Mouse (Mus musculus): Measurements from ENCODE around the gene Zkscan14. TPM values are rescaled to one million over a fixed set of nuclear protein-coding genes. Genes with fewer than 3 reads are reported as not detected.

Gene Zkscan14
- polyA plus RNA-seq, 1 experiment from 2014 or later = 7.0 TPM

DNA sequence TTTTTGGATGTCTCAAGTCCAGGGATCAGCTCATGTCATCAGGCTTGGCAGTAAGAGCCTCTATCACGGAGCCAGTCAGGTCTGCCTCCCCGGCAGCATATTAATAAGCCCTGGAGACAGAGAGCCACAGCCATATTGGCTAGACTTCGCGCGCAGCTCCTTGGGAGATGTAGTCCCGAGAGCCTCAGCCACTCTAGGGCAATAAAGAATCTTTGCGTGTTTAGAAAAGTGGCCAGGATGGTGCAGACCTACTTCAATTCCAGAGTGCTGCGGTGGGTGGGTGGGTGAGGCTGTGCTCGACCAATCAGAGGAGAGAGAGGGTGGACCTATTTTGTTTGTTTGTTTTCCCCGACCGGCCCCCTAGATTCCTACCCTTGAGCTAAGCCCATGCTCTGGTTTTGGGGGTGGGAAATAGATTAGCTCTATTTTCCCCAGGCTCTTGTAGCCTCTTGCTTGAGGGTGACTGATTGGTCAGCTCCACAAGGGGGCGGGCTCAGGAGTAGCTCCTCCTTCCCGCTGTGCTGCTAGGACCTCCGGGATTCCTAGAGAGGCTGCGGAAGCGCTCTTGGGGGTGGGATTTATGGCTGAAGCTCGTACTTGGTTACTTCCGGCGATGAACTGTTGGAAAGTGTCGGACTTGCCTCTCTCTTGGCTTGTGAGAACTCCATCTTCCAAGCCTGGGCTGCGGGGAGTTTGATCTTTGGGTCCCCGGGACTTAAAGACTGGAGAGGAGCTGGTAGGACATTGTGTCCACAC is 2.4 kb upstream of the Zkscan14 start, which contains the start of gene Zkscan5:
Gene Zkscan5 (plus strand): TSS at position 627 of the 756 bp plus-strand sequence.
- no peaks in the 10 kb centered on the region for H3K27me3 ChIP-seq (ENCODE audit: insufficient read depth, low read length)
- peak within 1 kb of the TSS; percentile 62 for H3K9ac ChIP-seq
- WGBS = under 1% methylated on average over 22 of the region's 22 CpGs
- ATAC-seq (ENCODE audit: insufficient read depth) (peak; percentile 97), DNase-seq (peak; percentile 99)
- peak within 1 kb of the TSS; percentile 92 for H3K27ac ChIP-seq (ENCODE audit: low read depth)
- peaks cover 8% of the 10 kb centered on the region for H3K36me3 ChIP-seq (ENCODE audit: insufficient read depth)
- peak; percentile 31; the same call in 1 of the 2 replicates for TF ChIP-seq CTCF (IDR thresholded peaks at IDR 0.05; ENCODE audit: low read depth)
- peak within 1 kb of the TSS; percentile 74 for H3K4me2 ChIP-seq
- no peaks in the 10 kb centered on the region; the same call in 1 of the 2 replicates for H3K4me1 ChIP-seq (ENCODE audit: insufficient read depth)
- no peaks in the 10 kb centered on the region for H3K9me3 ChIP-seq (ENCODE audit: low read depth, low read length)
- peak within 1 kb of the TSS; percentile 57 for H3K4me3 ChIP-seq (ENCODE audit: low read depth, low read length)

GRCm38 (mm10) chr5:145202446-145202845 is 778 bp upstream of the Zkscan14 start:
- no peak for DNase-seq
- H3K27me3 ChIP-seq (ENCODE audit: insufficient read depth, low read length) = no peaks in the 10 kb centered on the region
- H3K4me3 ChIP-seq (ENCODE audit: low read depth, low read length) = no peak overlapping the region
- no peak for ATAC-seq (ENCODE audit: insufficient read depth)
- 44% methylated on average over 3 of the region's 3 CpGs for WGBS
- H3K9ac ChIP-seq = no peak overlapping the region
- H3K4me1 ChIP-seq (ENCODE audit: insufficient read depth) = no peaks in the 10 kb centered on the region; the same call in 1 of the 2 replicates
- H3K9me3 ChIP-seq (ENCODE audit: low read depth, low read length) = no peaks in the 10 kb centered on the region
- no peak for TF ChIP-seq CTCF (IDR thresholded peaks at IDR 0.05; ENCODE audit: low read depth)
- peaks cover 9% of the 10 kb centered on the region for H3K36me3 ChIP-seq (ENCODE audit: insufficient read depth)
- H3K4me2 ChIP-seq = no peak overlapping the region
- H3K27ac ChIP-seq (ENCODE audit: low read depth) = no peak overlapping the region

DNA sequence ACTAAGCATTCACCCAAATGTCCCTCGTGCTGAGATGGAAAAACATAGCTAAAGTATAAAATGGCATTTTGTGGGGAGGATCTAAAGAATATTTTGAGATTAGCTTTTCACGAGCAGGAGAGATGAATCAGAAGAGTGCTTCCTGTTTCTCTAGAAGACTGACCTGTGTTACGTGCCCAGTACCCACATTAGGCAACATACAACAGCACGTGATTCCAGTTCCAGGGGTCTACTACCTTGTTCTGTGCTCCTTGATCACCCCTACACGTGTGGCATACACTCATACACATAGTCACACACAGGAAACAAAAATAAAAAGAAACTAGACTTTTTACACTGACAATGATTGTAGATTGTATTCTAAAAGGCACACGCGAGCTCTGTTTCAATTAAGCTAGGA is 1.3 kb downstream of the Zkscan14 start:
- no peak for TF ChIP-seq CTCF (IDR thresholded peaks at IDR 0.05; ENCODE audit: low read depth)
- Histone ChIP-seq H3K9ac (no peak overlapping the region), H3K9me3 (ENCODE audit: low read depth, low read length) (no peaks in the 10 kb centered on the region), H3K27ac (ENCODE audit: low read depth) (no peak overlapping the region), H3K36me3 (ENCODE audit: insufficient read depth) (peaks cover 12% of the 10 kb centered on the region), H3K4me3 (ENCODE audit: low read depth, low read length) (peak overlapping the region; percentile 74; the same call in 1 of the 2 replicates), H3K4me2 (peak overlapping the region; percentile 92), H3K4me1 (ENCODE audit: insufficient read depth) (no peaks in the 10 kb centered on the region), H3K27me3 (ENCODE audit: insufficient read depth, low read length) (no peaks in the 10 kb centered on the region)
- DNase-seq = no peak
- WGBS = 76% methylated on average over 7 of the region's 7 CpGs
- no peak for ATAC-seq (ENCODE audit: insufficient read depth)

DNA sequence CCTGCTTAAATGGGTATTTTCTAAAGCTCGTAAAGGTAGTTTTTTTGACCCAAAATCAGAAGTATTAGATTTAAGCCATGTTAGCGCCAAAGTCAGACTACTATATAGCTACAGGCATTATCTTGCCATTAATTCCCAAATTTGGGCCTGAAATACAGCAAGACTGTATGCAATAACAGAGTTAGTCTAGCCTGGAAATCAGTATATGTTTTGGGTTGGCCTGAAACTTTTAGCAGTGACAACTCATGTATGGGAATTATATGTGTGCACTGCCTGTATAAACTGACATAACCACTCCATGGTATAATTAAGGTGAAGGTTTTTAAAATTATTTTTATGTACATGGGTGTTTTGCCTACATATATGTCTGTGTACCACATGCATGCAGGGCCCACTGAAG is 9.7 kb downstream of the Zkscan14 start, which contains the start of gene Atp5j2:
Gene Atp5j2 (minus strand): TSS at position 101 of the 400 bp plus-strand sequence.
- peak within 1 kb of the TSS; percentile 96 for H3K4me2 ChIP-seq
- peak within 1 kb of the TSS; percentile 92 for H3K27ac ChIP-seq (ENCODE audit: low read depth)
- H3K4me3 ChIP-seq (ENCODE audit: low read depth, low read length) = peak within 1 kb of the TSS; percentile 90
- H3K4me1 ChIP-seq (ENCODE audit: insufficient read depth) = peaks cover 2% of the 10 kb centered on the region; the same call in 1 of the 2 replicates
- ATAC-seq (ENCODE audit: insufficient read depth) (no peak), DNase-seq (no peak)
- peaks cover 33% of the 10 kb centered on the region for H3K36me3 ChIP-seq (ENCODE audit: insufficient read depth)
- peak within 1 kb of the TSS; percentile 96 for H3K9ac ChIP-seq
- no peaks in the 10 kb centered on the region for H3K27me3 ChIP-seq (ENCODE audit: insufficient read depth, low read length)
- WGBS = 83% methylated on average over 2 of the region's 2 CpGs
- no peak for TF ChIP-seq CTCF (IDR thresholded peaks at IDR 0.05; ENCODE audit: low read depth)
- no peaks in the 10 kb centered on the region for H3K9me3 ChIP-seq (ENCODE audit: low read depth, low read length)

DNA sequence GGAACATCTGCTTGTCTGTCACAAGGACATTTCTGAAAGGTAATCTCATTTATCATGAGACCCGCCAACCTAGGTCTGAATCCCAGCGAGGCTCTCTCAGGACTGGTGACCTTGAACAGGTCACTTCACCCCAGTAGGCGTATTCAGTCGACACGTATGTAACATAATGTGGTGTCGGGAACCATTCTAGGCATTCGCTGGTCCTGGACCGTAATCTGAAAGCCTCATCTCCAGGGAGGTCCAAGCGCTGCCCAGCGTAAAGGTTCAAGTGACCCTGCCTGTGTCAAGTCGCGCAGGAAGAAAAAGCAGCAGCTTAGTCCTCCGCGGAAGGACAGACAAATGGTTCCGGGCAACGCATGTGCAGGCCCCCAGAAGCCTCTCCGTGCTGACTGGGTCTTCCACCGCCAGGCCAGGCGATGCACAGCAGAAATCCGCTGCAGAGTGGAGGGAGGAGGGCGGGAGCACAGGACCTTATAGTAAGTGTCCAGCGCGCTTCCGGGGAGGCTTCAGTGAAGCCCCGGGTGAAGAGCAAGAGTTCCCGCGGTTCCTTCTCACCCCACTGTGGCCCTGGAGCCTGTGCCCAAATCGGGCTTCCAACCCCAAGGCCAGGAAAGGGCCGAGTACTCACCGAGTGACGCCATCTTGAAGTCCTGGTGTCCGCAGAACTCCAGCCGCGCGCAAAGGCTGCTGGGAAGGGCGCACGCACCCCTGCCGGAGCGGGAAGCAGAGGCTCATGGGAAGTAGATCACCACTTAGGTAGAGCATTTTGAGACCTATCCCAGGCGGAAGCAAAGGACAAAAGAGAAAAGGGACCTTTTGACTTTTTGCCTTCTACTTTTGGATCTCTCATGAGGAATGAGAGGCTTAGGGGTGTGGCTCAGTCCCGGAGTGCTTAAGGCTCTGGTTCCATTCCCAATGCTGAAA is 10.5 kb downstream of the Zkscan14 start:
- Histone ChIP-seq H3K36me3 (ENCODE audit: insufficient read depth) (peaks cover 39% of the 10 kb centered on the region), H3K9me3 (ENCODE audit: low read depth, low read length) (no peaks in the 10 kb centered on the region), H3K4me1 (ENCODE audit: insufficient read depth) (peaks cover 2% of the 10 kb centered on the region; the same call in 1 of the 2 replicates), H3K27me3 (ENCODE audit: insufficient read depth, low read length) (no peaks in the 10 kb centered on the region), H3K4me3 (ENCODE audit: low read depth, low read length) (peak overlapping the region; percentile 90), H3K9ac (peak overlapping the region; percentile 96), H3K4me2 (peak overlapping the region; percentile 96), H3K27ac (ENCODE audit: low read depth) (peak overlapping the region; percentile 92)
- WGBS = under 1% methylated on average over 41 of the region's 41 CpGs
- peak; percentile 94 for DNase-seq
- TF ChIP-seq CTCF (IDR thresholded peaks at IDR 0.05; ENCODE audit: low read depth) = no peak
- ATAC-seq (ENCODE audit: insufficient read depth) = peak; percentile 88

DNA sequence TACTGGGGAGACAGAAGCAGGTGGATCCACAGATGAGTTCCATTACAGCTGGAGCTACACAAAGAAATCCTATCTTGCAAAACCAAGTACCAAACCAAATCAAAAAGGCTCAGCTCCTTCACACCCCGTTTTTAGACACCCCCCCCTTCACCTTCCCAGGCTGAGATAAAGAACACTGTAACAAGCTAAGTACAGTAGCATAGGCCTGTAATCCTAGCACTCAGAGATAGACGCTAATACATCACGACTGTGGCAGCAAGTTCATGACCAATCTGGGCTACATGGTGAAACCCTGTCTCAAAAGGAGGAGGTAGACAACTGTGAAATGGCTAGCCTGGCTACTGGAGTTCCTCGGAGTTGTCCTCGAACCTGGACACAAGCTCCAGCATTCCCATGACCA is 11.3 kb downstream of the Zkscan14 start:
- H3K36me3 ChIP-seq (ENCODE audit: insufficient read depth) = peaks cover 40% of the 10 kb centered on the region
- H3K27ac ChIP-seq (ENCODE audit: low read depth) = peak overlapping the region; percentile 92; the same call in 1 of the 2 replicates
- DNase-seq = no peak

More for the DNA sequence above, 11.3 kb downstream of the Zkscan14 start:
- no peak for TF ChIP-seq CTCF (IDR thresholded peaks at IDR 0.05; ENCODE audit: low read depth)
- no peaks in the 10 kb centered on the region for H3K9me3 ChIP-seq (ENCODE audit: low read depth, low read length)
- ATAC-seq (ENCODE audit: insufficient read depth) = 0 out of 2 replicates have a peak, but pooled peaks have one; percentile 3
- H3K4me2 ChIP-seq = peak overlapping the region; percentile 96
- peaks cover 2% of the 10 kb centered on the region; the same call in 1 of the 2 replicates for H3K4me1 ChIP-seq (ENCODE audit: insufficient read depth)
- WGBS = 34% methylated on average over 5 of the region's 5 CpGs
- peak overlapping the region; percentile 90 for H3K4me3 ChIP-seq (ENCODE audit: low read depth, low read length)
- H3K9ac ChIP-seq = peak overlapping the region; percentile 96
- no peaks in the 10 kb centered on the region for H3K27me3 ChIP-seq (ENCODE audit: insufficient read depth, low read length)

All from lung, embryonic 14.5 days (tissue).